In genomic region chr16:42649767-42650166, GRCm38 (mm10) we compare ENCODE assay signal across 19 mouse cellular contexts.
DNase-seq lines count a peak whose midpoint lies in the region; ATAC-seq and TF ChIP-seq lines count a peak whose summit lies in the region.
"Had no signal": no experiment of that assay in that cellular context is flagged by ENCODE, and none has a peak within 500 bp of the region (broad histone marks: within the 10 kb centered on the region; RNA-seq: fewer than 3 reads in every experiment).

No protein-coding gene starts in this region.

- no peak for DNase-seq in forebrain, postnatal 0 days
- no peak for DNase-seq in forebrain, embryonic 10.5 days (ENCODE audit: extremely low spot score, low spot score)
- DNase-seq in neural tube, embryonic 11.5 days (ENCODE audit: low spot score), result peak; percentile 16
- DNase-seq in neural tube, embryonic 10.5 days (ENCODE audit: extremely low spot score, low spot score), result no peak
- no peak for DNase-seq in adrenal gland, adult (ENCODE audit: inconsistent age in 2 of 2, low spot score in 1 of 2)
- DNase-seq: adrenal gland, postnatal 14 days; B cell, adult 2 months; cerebellum, adult 2 months; gastrocnemius, adult 2 months; heart, adult 18-20 months; right cerebral cortex, adult 18-20 months had no signal

- no peak for TF ChIP-seq CTCF in forebrain, postnatal 0 days (IDR thresholded peaks at IDR 0.05; ENCODE audit: low read depth)

- peak; percentile 48 for ATAC-seq in forebrain, postnatal 0 days
- no peak for ATAC-seq in neural tube, embryonic 11.5 days (ENCODE audit: insufficient read depth, low FRiP score, low TSS enrichment)
- ATAC-seq in embryonic facial prominence, embryonic 12.5 days (ENCODE audit: insufficient number of reproducible peaks, insufficient read depth, low FRiP score, low TSS enrichment), result peak; percentile 41; the same call in 1 of the 2 replicates
- ATAC-seq in midbrain, embryonic 15.5 days (replicated peaks), result no peak
- ATAC-seq: intestine, postnatal 0 days had no signal

- no peaks in the 10 kb centered on the region for H3K36me3 ChIP-seq in forebrain, postnatal 0 days (ENCODE audit: insufficient read depth)
- no peaks in the 10 kb centered on the region for H3K36me3 ChIP-seq in forebrain, embryonic 10.5 days (replicated peaks)
- H3K36me3 ChIP-seq in neural tube, embryonic 11.5 days (ENCODE audit: control insufficient read depth, insufficient read depth, low read length), result no peaks in the 10 kb centered on the region
- no peaks in the 10 kb centered on the region for H3K36me3 ChIP-seq in embryonic facial prominence, embryonic 12.5 days
- H3K36me3 ChIP-seq in midbrain, embryonic 15.5 days (replicated peaks), result no peaks in the 10 kb centered on the region
- H3K36me3 ChIP-seq: limb, embryonic 13.5 days had no signal

- no peak overlapping the region for H3K4me3 ChIP-seq in forebrain, postnatal 0 days (ENCODE audit: low read depth, low read length)
- no peak overlapping the region for H3K4me3 ChIP-seq in forebrain, embryonic 10.5 days
- no peak overlapping the region for H3K4me3 ChIP-seq in neural tube, embryonic 11.5 days (ENCODE audit: low read depth, low read length)
- no peak overlapping the region for H3K4me3 ChIP-seq in embryonic facial prominence, embryonic 12.5 days
- no peak overlapping the region for H3K4me3 ChIP-seq in midbrain, embryonic 15.5 days
- H3K4me3 ChIP-seq: gastrocnemius, adult 2 months; layer of hippocampus, adult 2 months; left cerebral cortex, adult 2 months; limb, embryonic 13.5 days had no signal

- WGBS in forebrain, postnatal 0 days, result 56% methylated on average over 5 of the region's 5 CpGs
- 86% methylated on average over 5 of the region's 5 CpGs for WGBS in forebrain, embryonic 10.5 days
- WGBS in neural tube, embryonic 11.5 days, result 76% methylated on average over 5 of the region's 5 CpGs
- WGBS in embryonic facial prominence, embryonic 12.5 days, result 55% methylated on average over 5 of the region's 5 CpGs
- WGBS in midbrain, embryonic 15.5 days, result 51% methylated on average over 5 of the region's 5 CpGs

- no peak overlapping the region for H3K27ac ChIP-seq in forebrain, postnatal 0 days (ENCODE audit: low read depth, low read length)
- H3K27ac ChIP-seq in forebrain, embryonic 10.5 days, result no peak overlapping the region
- no peak overlapping the region for H3K27ac ChIP-seq in neural tube, embryonic 11.5 days (ENCODE audit: low read depth, low read length)
- no peak overlapping the region for H3K27ac ChIP-seq in embryonic facial prominence, embryonic 12.5 days
- 0 out of 2 replicates have a peak overlapping the region, but pooled peaks have one; percentile 8 for H3K27ac ChIP-seq in midbrain, embryonic 15.5 days
- H3K27ac ChIP-seq: gastrocnemius, adult 2 months; kidney, postnatal 0 days; layer of hippocampus, adult 2 months; left cerebral cortex, adult 2 months; limb, embryonic 13.5 days; liver, embryonic 14.5 days had no signal

- 0 out of 2 replicates have a peak, but pooled peaks cover 2% of the 10 kb centered on the region for H3K9me3 ChIP-seq in forebrain, postnatal 0 days (ENCODE audit: low read length)
- peaks cover 6% of the 10 kb centered on the region; the same call in 1 of the 2 replicates for H3K9me3 ChIP-seq in forebrain, embryonic 10.5 days
- H3K9me3 ChIP-seq in neural tube, embryonic 11.5 days (ENCODE audit: control insufficient read depth, low read length), result no peaks in the 10 kb centered on the region
- H3K9me3 ChIP-seq in embryonic facial prominence, embryonic 12.5 days, result no peaks in the 10 kb centered on the region
- no peaks in the 10 kb centered on the region for H3K9me3 ChIP-seq in midbrain, embryonic 15.5 days

- no peaks in the 10 kb centered on the region for H3K27me3 ChIP-seq in forebrain, postnatal 0 days (ENCODE audit: insufficient read depth, low read length)
- no peaks in the 10 kb centered on the region for H3K27me3 ChIP-seq in forebrain, embryonic 10.5 days (ENCODE audit: poor library complexity, severe bottlenecking)
- no peaks in the 10 kb centered on the region for H3K27me3 ChIP-seq in neural tube, embryonic 11.5 days (ENCODE audit: control insufficient read depth, insufficient read depth, low read length)
- no peaks in the 10 kb centered on the region for H3K27me3 ChIP-seq in embryonic facial prominence, embryonic 12.5 days
- H3K27me3 ChIP-seq in midbrain, embryonic 15.5 days (replicated peaks), result no peaks in the 10 kb centered on the region
- H3K27me3 ChIP-seq: limb, embryonic 13.5 days had no signal

- no peak overlapping the region for H3K9ac ChIP-seq in forebrain, postnatal 0 days
- no peak overlapping the region for H3K9ac ChIP-seq in neural tube, embryonic 11.5 days (ENCODE audit: low read length)
- H3K9ac ChIP-seq in embryonic facial prominence, embryonic 12.5 days, result no peak overlapping the region
- no peak overlapping the region for H3K9ac ChIP-seq in midbrain, embryonic 15.5 days
- H3K9ac ChIP-seq: limb, embryonic 13.5 days; liver, embryonic 14.5 days had no signal

- no peaks in the 10 kb centered on the region for H3K4me1 ChIP-seq in forebrain, postnatal 0 days (ENCODE audit: insufficient read depth)
- H3K4me1 ChIP-seq in forebrain, embryonic 10.5 days, result no peaks in the 10 kb centered on the region
- H3K4me1 ChIP-seq in neural tube, embryonic 11.5 days (ENCODE audit: control insufficient read depth, insufficient read depth, low read length), result no peaks in the 10 kb centered on the region
- H3K4me1 ChIP-seq in embryonic facial prominence, embryonic 12.5 days, result no peaks in the 10 kb centered on the region
- H3K4me1 ChIP-seq in midbrain, embryonic 15.5 days, result 0 out of 2 replicates have a peak, but pooled peaks cover 3% of the 10 kb centered on the region
- H3K4me1 ChIP-seq: limb, embryonic 13.5 days had no signal

- H3K4me2 ChIP-seq in forebrain, postnatal 0 days (ENCODE audit: low read depth), result no peak overlapping the region
- H3K4me2 ChIP-seq in neural tube, embryonic 11.5 days (ENCODE audit: low read depth), result no peak overlapping the region
- no peak overlapping the region for H3K4me2 ChIP-seq in embryonic facial prominence, embryonic 12.5 days (replicated peaks)
- no peak overlapping the region for H3K4me2 ChIP-seq in midbrain, embryonic 15.5 days
- H3K4me2 ChIP-seq: limb, embryonic 13.5 days had no signal

Comparison
In these comparisons a context has a peak if more than half of its experiments do, and no peak if none do; other contexts are left out.
1. ATAC-seq: peak in forebrain, postnatal 0 days (single experiment) and embryonic facial prominence, embryonic 12.5 days (single experiment); none in neural tube, embryonic 11.5 days (single experiment) and midbrain, embryonic 15.5 days (single experiment).